Mouse (Mus musculus) common myeloid progenitor, adult 5-6 weeks (primary cell): ENCODE data around the gene Slc1a1. TPM values are rescaled to one million over a fixed set of nuclear protein-coding genes. Genes with fewer than 3 reads are reported as not detected.
A peak's percentile ranks its signal among the peaks of the same experiment; 100 is the strongest.

Experiments used
- ATAC-seq: replicated peaks from 2 replicates; pipeline ENCODE4 v1.8.0; 2016; ENCODE audit warnings: low read depth, mild to moderate bottlenecking, moderate TSS enrichment, inconsistent platforms; ENCODE audit not compliant: poor library complexity, severe bottlenecking
- total RNA-seq: library from RNA; stranded (forward); fragments of 200-1000, 187-1606 nt; gene quantifications from 2 replicates; pipeline ENCODE4 v1.2.3, GENCODE M21; 2017

Slc1a1 gene
- total RNA-seq, 1 experiment from 2014 or later, result not detected

GRCm38 (mm10) chr19:28844946-28845710 lies 10.3 kb downstream of the Slc1a1 start:
- no peak for ATAC-seq

- ATAC-seq, result no peak
Measured at GRCm38 (mm10) chr19:28850510-28850909, 15.7 kb downstream of the Slc1a1 start.

GRCm38 (mm10) chr19:28852001-28852400 lies 17.2 kb downstream of the Slc1a1 start:
- ATAC-seq, result no peak

GRCm38 (mm10) chr19:28854831-28855230 lies 20.0 kb downstream of the Slc1a1 start:
- no peak for ATAC-seq

- no peak for ATAC-seq
Measured at GRCm38 (mm10) chr19:28860246-28860645, 25.4 kb downstream of the Slc1a1 start.

- no peak for ATAC-seq
Measured at GRCm38 (mm10) chr19:28863626-28864025, 28.8 kb downstream of the Slc1a1 start.

GRCm38 (mm10) chr19:28864981-28865380 lies 30.1 kb downstream of the Slc1a1 start:
- no peak for ATAC-seq

GRCm38 (mm10) chr19:28865501-28865900 lies 30.7 kb downstream of the Slc1a1 start:
- ATAC-seq, result no peak

GRCm38 (mm10) chr19:28869251-28869855 lies 34.5 kb downstream of the Slc1a1 start:
- ATAC-seq, result no peak

GRCm38 (mm10) chr19:28870351-28870750 lies 35.5 kb downstream of the Slc1a1 start:
- no peak for ATAC-seq

- ATAC-seq, result no peak
Measured at GRCm38 (mm10) chr19:28879476-28879875, 44.6 kb downstream of the Slc1a1 start.

GRCm38 (mm10) chr19:28883126-28883525 lies 48.3 kb downstream of the Slc1a1 start:
- ATAC-seq, result peak; percentile 56; the same call in 1 of the 2 replicates

GRCm38 (mm10) chr19:28888496-28888895 lies 53.6 kb downstream of the Slc1a1 start:
- no peak for ATAC-seq

- no peak for ATAC-seq
Measured at GRCm38 (mm10) chr19:28889251-28889650, 54.4 kb downstream of the Slc1a1 start.

GRCm38 (mm10) chr19:28891238-28891637 lies 56.4 kb downstream of the Slc1a1 start:
- no peak for ATAC-seq

GRCm38 (mm10) chr19:28891864-28892263 lies 57.0 kb downstream of the Slc1a1 start:
- ATAC-seq, result no peak

- ATAC-seq, result no peak
Measured at GRCm38 (mm10) chr19:28896639-28897038, 61.8 kb downstream of the Slc1a1 start.

GRCm38 (mm10) chr19:28897497-28897896 lies 62.6 kb downstream of the Slc1a1 start:
- no peak for ATAC-seq

GRCm38 (mm10) chr19:28900771-28901170 lies 65.9 kb downstream of the Slc1a1 start:
- no peak for ATAC-seq

- no peak for ATAC-seq
Measured at GRCm38 (mm10) chr19:28902111-28902510, 67.3 kb downstream of the Slc1a1 start.

- no peak for ATAC-seq
Measured at GRCm38 (mm10) chr19:28902806-28903205, 68.0 kb downstream of the Slc1a1 start.
